Mouse (Mus musculus) embryonic stem cell, embryonic (primary cell): ENCODE results near the gene Snapin.

ENCODE experiments used
- CTCF ChIA-PET, 4 experiments: fragments of 300-600 bp in 2 of 4; fragments of 350-600 bp in 2 of 4; sonication (Branson Sonifier 250); formaldehyde crosslinking; loops; one replicate each; lab custom pipeline; 2022; ENCODE audit warnings: inconsistent platforms in 2 of 4; lab: Charles Lee
- POLR2A ChIA-PET, 4 experiments: fragments of 300-600 bp in 2 of 4; fragments of 350-600 bp in 2 of 4; sonication (Branson Sonifier 250); formaldehyde crosslinking; loops; one replicate each; lab custom pipeline; 2022; ENCODE audit warnings: antibody characterized with exemption in 4 of 4, inconsistent platforms in 1 of 4; lab: Charles Lee

Snapin gene

DNA sequence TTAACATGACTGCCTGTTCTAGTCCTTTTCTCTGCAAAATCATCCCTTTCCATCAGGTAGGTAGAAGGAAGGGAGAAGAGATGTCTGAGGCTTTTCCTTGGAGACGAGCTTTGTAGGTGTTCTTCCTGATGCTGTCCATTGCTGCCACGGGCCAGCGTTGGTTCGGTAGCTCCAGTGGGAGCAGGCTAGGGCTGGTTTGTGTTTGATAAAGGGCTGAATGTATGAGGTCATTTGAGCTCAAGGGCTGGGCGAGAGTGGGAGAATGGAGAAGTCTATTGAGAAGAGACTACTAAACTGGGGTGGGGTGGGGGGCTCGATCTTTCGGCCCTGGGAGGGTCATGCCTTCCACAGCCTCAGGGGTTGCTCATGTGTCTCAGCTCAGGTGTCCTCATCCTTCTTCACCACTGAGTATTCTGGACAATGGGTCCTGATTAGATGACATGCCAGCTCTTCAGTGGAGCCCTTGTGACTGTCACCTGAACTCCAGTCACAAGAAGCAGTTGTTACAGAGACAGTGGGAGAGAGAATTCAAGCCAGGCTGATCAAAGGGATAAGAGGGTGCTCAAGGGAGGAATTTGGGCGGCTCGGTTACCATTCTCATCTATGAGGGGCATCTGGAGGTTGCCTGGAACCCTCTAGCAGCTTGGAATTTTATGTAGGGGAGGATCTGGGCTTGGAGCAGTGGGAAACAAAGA, 22.3 kb upstream of the Snapin start:
- ChIA-PET CTCF (interaction anchor here (0.5 to 2.6 kb wide), 13 partner anchors 9 to 197 kb away, joined by 3 to 24 read pairs (median 4); partner anchors contain the start of genes S100a14 (in 2 of the 4) and Snapin (in 2 of the 4)), POLR2A (interaction anchor here (0.6 to 19.5 kb wide), 160 partner anchors 8 to 1938 kb away, joined by 3 to 802 read pairs (median 5); partner anchors contain the start of genes Ints3 (in 3 of the 4), S100a14 (in 3 of the 4), S100a16 (in 3 of the 4) and Slc27a3 (in 3 of the 4))

DNA sequence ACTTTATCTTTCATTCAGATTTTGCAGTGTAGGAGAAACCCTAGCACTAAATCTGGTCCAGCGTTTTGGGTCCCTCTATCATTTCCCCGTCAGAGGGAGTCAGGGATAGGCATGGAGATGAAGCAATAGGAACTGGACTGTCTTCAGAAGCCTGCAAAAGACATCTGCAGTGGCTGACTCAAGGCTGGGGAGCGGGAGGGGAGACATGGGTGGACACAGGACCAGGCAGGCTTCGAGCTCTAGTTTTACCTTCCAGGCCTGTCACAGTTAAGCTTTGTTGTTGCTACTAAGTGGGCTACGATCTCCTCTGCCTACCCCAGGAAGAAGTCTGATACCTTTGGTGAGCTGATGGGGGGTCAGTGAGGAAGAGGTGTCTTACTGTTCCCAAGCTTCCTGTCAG, 21.4 kb upstream of the Snapin start:
- CTCF ChIA-PET = interaction anchor here in 3 of 4 experiments (1.0 to 2.6 kb wide), 5 partner anchors 10 to 22 kb away, joined by 3 to 24 read pairs (median 5); partner anchors contain the start of genes Snapin (in 2 of the 3) and S100a14 (in 1 of the 3)
- POLR2A ChIA-PET = interaction anchor here (0.6 to 19.5 kb wide), 84 partner anchors 8 to 1094 kb away, joined by 3 to 802 read pairs (median 8); partner anchors contain the start of genes Ints3 (in 3 of the 4), S100a14 (in 3 of the 4), S100a16 (in 3 of the 4) and Slc27a3 (in 3 of the 4)

DNA sequence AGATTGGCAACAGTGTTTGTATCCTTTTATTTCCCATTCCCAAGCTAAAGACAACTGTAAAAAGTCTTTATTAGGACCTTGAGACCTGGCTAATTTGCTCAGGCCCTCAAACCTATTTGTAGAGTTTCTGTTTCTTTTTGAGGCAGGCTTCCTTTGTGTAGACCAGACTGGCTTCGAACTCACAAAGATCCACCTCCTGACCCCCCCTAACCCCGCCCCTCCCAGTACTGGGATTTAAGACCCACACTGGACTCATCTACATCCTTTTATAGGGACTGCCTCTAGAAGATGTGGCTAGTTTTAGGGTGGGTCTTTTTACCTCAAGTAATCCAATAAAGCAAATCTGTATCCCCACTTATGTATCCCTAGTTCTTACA, 18.9 kb upstream of the Snapin start:
- ChIA-PET POLR2A (interaction anchor here (0.5 to 19.5 kb wide), 44 partner anchors 8 to 430 kb away, joined by 3 to 802 read pairs (median 6); partner anchors contain the start of genes Snapin (in 3 of the 4), S100a14 (in 2 of the 4), S100a16 (in 2 of the 4) and Gatad2b (in 1 of the 4)), CTCF (interaction anchor here in 1 of 4 experiments (1.3 kb wide), 1 partner anchor 16 kb away, joined by 5 read pairs; the partner anchor contains the start of gene S100a14)

DNA sequence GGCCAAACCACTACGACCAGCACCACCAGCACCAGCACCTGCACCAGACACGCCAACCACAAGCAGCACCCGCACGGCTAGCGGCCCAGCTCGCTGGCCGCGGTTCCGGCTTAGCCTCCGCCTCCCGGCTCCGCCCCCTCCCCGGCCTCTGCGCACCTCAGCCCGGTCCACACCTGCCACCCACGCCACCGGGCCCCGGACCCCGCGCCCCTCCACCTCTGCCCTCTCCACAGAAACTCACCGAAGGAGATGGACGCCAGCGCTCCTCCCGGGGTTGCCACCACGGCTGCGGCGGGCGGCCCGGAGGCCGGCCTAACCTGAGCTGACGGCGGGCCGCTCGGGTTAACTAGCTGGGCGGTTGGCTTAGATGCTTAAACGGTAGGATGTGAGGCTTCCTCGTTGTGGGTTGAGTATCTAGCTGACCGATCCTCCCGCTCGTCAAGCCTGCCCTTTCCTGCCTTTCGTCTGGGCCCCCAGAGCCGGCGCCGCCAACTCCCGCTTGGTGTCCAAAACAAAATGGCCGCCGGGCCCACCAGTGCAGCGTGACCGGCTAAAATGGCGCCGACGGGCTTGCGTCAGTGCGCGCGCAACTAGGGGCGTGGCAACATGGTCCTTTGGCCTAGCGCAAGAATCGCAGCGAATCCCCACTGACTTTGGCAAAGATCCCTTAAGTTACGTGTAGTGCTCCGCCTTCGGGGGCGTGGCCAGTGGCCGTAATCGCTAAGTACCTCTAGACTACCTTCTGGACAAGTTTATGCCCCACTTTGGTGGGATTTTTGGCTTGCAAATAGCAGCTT, 18.3 kb upstream of the Snapin start, which contains the start of gene Chtop:
Gene Chtop, minus strand, starts transcription at position 549 of the 797 bp plus-strand sequence.
- ChIA-PET POLR2A (interaction anchor here (0.5 to 19.5 kb wide), 78 partner anchors 9 to 511 kb away, joined by 3 to 802 read pairs (median 5); partner anchors contain the start of genes S100a14 (in 3 of the 4), Snapin (in 3 of the 4), Gatad2b (in 2 of the 4) and S100a16 (in 2 of the 4)), CTCF (interaction anchor here in 3 of 4 experiments (0.6 to 2.4 kb wide), 7 partner anchors 17 to 201 kb away, joined by 3 to 13 read pairs (median 4); partner anchors contain the start of genes S100a14 (in 1 of the 3) and Snapin (in 1 of the 3))

DNA sequence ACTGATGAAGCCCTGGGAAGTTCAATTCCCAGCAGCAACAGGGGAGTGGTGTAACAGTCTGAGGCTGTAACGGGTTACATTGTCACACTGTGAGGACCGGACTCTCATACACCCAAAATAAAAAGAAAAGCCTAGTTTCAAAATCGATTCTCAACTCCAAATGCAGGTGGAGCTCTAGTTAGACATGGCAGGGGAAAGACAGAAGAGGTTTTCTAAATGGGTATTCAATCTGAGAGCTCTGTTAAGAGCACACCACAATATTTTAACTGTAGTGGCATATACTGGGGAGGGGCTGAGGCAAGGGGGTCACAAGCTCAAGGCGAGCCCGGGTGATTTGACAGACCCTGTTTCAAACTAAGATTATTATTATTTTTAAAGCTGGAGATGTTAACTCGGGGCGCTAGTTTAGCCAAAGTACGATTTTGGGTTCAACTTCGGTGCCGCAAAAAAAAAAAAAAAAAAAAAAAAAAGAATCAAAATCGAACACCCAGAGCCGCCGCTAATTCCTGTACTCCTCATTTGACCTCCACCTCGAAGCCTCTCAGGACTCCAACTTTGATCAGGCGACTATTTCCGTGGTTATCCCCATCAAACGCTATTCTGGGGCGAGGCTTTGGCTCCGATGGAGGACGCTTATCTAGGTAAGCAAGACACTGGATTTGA, 17.6 kb upstream of the Snapin start:
- CTCF ChIA-PET = interaction anchor here in 3 of 4 experiments (0.6 to 2.4 kb wide), 8 partner anchors 11 to 202 kb away, joined by 3 to 13 read pairs (median 3); partner anchors contain the start of gene Snapin (in 1 of the 3)
- POLR2A ChIA-PET = interaction anchor here (0.6 to 19.5 kb wide), 96 partner anchors 8 to 1297 kb away, joined by 3 to 802 read pairs (median 5); partner anchors contain the start of genes S100a14 (in 3 of the 4), Slc27a3 (in 3 of the 4), Snapin (in 3 of the 4) and Gatad2b (in 2 of the 4)

DNA sequence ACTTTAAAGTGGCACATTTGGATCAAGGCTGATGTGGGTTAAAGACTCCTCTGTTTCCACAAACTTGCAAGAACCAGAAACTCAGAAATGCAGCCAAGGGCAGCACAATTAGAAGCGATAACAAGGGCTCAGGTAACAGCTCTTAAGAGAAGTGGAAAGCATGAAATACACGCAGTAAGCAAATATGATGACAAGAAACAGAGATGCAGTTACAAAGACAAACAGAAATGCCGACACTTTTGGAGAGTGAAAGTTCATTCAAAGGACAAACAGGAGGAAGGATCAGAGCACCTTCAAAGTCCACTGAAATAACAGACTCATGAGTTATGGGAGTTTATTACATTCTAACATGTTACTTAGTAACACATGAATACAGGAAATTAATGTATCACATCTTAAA, 15.5 kb upstream of the Snapin start:
- ChIA-PET CTCF (interaction anchor here in 1 of 4 experiments (1.6 kb wide), 1 partner anchor 203 kb away, joined by 3 read pairs; no protein-coding TSS in a partner anchor), POLR2A (interaction anchor here in 3 of 4 experiments (1.0 to 19.5 kb wide), 17 partner anchors 10 to 117 kb away, joined by 3 to 802 read pairs (median 5); partner anchors contain the start of genes Snapin (in 3 of the 3), Ilf2 (in 1 of the 3), S100a14 (in 1 of the 3) and Slc27a3 (in 1 of the 3))

DNA sequence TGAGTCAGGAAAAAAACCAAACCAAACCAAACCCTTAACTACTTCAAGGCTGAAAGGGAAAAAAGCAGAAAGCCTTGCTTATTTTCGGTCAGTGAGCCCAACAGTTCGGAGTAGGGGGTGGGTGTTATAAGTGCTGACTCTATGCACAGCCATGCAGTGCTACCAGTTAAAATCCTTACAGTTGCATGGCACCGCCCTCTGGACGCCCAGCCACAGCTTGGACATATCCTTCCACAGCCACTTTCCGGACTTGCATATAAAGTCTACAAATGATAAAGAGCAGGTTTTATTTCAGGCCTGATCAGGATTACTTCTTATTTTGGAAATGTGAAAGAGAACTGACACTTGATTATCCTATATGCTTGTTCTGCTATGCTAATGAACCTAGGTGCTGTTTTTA, 14.4 kb upstream of the Snapin start:
- ChIA-PET POLR2A (interaction anchor here in 3 of 4 experiments (0.7 to 19.9 kb wide), 20 partner anchors 1 to 110 kb away, joined by 3 to 802 read pairs (median 4); partner anchors contain the start of genes Snapin (in 3 of the 3), Chtop (in 1 of the 3), Ilf2 (in 1 of the 3) and S100a1 (in 1 of the 3)), CTCF (interaction anchor here in 3 of 4 experiments (0.5 to 0.8 kb wide), 4 partner anchors 14 to 156 kb away, joined by 3 to 7 read pairs (median 5); no protein-coding TSS in a partner anchor)

DNA sequence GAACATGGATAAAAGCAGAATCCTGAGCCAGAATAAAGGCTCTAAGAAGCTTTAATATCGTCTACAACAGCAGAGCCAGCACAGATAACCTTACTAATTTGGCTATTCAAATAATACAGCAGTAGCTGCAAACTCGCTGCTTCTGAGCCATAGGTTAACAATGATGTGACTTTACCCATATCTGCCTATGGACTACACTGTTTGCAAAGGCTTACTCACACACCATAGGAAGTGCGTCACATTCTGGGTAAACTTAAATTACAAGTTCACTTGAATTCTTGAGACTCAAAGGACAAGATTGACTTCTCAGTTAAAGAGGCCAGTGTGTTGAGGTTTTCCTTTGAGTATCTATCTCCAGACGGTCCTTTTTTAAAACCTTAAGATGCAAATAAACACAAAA, 12.6 kb upstream of the Snapin start:
- POLR2A ChIA-PET = interaction anchor here in 3 of 4 experiments (0.6 to 19.9 kb wide), 19 partner anchors 1 to 84 kb away, joined by 3 to 802 read pairs (median 6); partner anchors contain the start of genes S100a1 (in 2 of the 3), S100a13 (in 2 of the 3), S100a16 (in 2 of the 3) and Chtop (in 1 of the 3)
- CTCF ChIA-PET = interaction anchor here in 1 of 4 experiments (1.7 kb wide), 1 partner anchor 22 kb away, joined by 4 read pairs; no protein-coding TSS in a partner anchor

DNA sequence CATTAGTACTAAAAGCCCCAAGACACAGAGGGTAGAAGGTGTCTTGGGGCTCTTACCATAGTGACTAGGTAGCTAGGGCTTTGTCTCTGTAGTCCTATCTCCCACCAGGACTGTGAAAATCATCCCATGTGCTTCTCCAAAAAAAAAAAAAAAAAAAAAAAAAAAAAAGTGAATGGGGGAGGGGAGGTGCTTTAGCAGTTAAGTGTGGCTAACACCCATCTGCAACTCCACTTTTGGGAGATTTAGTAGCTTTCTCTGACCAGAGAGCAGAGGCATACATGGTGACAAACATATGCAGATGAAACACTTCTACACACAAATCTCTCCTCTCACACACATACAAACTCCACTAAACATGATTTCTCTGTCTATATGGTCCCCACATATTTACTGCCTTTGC, 6.8 kb upstream of the Snapin start:
- CTCF ChIA-PET = interaction anchor here (0.5 to 1.2 kb wide), 8 partner anchors 10 to 135 kb away, joined by 3 to 8 read pairs (median 4); no protein-coding TSS in a partner anchor

DNA sequence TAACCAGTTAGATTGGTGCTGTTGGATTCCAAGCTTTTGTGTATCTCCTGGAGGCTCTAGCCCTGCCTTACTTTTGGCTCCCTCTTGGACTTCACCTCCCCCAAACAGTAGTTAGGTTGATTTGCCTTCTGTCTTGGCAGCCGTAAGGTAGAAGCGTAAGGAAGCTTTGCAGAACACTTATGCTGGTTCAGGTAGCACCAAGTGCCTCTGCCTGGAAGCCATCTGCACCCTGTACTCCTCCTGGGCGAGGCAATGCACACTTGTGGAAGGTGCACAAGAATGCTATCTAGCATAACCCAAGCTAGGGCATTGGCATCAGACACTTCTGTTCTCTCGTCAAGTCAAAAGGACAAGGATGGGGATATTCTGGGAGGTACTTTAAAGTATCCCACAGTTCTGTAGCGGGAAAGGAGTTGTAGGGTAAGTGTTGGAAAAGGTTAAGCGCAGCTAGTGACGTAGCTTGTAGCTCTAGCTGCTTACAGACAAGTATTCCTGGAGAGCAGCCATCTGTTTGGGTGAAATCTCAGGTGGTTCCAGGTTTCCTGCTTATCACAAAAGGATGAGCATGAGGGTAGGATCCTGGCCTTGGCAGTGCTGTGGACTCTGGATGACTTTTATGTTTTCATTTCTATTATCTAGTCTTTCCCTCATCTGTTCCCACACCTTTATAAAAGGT, 5.2 kb upstream of the Snapin start:
- ChIA-PET CTCF (no interaction called here), POLR2A (interaction anchor here (0.8 to 19.9 kb wide), 16 partner anchors 0 to 143 kb away, joined by 3 to 802 read pairs (median 8); partner anchors contain the start of genes Chtop (in 3 of the 4), S100a1 (in 1 of the 4), S100a13 (in 1 of the 4) and S100a14 (in 1 of the 4))

More for the DNA sequence above, 6.8 kb upstream of the Snapin start:
- POLR2A ChIA-PET = interaction anchor here (0.6 to 19.9 kb wide), 31 partner anchors 2 to 399 kb away, joined by 3 to 802 read pairs (median 5); partner anchors contain the start of genes Chtop (in 3 of the 4), S100a1 (in 1 of the 4), S100a13 (in 1 of the 4) and S100a14 (in 1 of the 4)

DNA sequence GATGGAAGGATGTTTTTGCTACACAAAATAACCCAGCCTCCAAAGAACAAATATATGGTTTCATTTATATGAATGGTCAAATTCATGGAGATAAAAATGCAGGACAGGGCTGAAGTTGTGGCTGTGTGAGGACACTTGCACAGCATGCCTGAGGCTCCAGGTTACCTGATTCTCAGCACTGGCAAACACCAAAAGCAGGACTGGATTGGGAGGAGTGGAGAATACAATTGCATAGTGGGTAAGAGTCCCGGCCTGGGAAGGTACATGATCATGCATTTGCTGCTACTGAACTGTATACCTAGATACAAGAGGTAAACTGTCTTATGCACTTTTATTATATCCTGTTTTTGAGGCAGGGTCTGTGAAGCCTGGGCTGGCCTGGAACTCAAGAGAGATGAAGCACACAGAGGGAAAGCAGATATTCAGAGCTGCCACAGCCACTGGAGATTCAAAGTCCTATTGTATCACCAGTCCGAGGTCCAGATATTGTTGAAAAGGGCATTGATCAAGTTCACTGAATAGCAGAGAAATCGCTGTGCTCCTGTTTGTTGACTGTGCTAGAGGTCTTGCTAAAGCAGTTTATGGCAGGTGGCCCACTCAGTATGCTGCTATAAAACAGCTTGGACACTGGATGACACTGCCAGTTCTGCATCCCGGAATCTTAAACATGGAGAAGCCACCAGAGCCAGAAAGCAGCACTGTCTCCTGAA, 3.2 kb upstream of the Snapin start:
- POLR2A ChIA-PET = interaction anchor here in 3 of 4 experiments (0.9 to 19.9 kb wide), 17 partner anchors 8 to 247 kb away, joined by 3 to 802 read pairs (median 4); partner anchors contain the start of genes Chtop (in 3 of the 3), S100a1 (in 1 of the 3), S100a13 (in 1 of the 3) and S100a14 (in 1 of the 3)
- CTCF ChIA-PET = no interaction called here

DNA sequence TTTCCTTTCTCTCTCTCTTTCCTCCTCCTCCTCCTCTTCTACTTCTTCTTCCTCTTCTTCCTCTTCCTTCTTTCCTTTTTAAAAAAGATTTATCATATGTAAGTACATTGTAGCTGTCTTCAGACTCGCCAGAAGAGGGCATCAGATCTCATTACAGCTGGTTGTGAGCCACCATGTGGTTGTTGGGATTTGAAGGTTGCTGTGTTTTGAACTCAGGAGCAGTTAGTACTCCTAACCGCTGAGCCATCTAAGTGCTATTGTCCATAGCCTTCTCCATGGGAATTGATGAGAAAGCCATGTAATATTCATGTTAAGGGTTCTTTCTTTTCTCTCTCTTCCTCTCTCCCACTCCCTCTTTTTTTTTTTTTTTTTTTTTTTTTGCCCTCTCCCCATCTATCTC, 517 bp upstream of the Snapin start:
- ChIA-PET POLR2A (interaction anchor here (0.6 to 19.9 kb wide), 63 partner anchors 9 to 280 kb away, joined by 3 to 802 read pairs (median 5); partner anchors contain the start of genes Chtop (in 3 of the 4), S100a14 (in 2 of the 4), Slc27a3 (in 2 of the 4) and Ilf2 (in 1 of the 4)), CTCF (interaction anchor here (0.5 to 3.1 kb wide), 47 partner anchors 9 to 751 kb away, joined by 3 to 33 read pairs (median 4); partner anchors contain the start of genes S100a7a (in 3 of the 4), S100a16 (in 1 of the 4), S100a3 (in 1 of the 4) and Slc27a3 (in 1 of the 4))

DNA sequence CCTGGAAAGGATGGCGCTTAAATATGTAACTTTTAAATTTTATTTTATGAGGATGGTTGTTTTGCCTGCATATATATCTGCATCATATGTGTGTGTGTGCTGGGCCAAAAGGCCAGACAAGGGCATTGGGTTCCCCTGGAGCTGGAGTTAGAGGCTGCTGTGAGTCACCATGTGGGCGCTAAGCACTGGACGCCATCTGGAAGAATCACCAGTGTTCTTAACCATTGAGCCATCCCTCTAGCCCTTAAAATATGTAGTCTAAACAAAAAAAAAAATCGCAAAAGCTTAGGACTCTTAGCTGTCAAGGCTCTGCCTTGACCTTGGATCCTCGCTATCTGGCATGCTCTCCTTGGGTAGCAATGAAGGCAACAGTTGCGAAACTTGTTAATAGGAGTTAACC, 2.3 kb downstream of the Snapin start:
- POLR2A ChIA-PET = interaction anchor here in 3 of 4 experiments (0.5 to 19.9 kb wide), 8 partner anchors 10 to 241 kb away, joined by 3 to 802 read pairs (median 11); partner anchors contain the start of genes Chtop (in 1 of the 3), S100a1 (in 1 of the 3), S100a13 (in 1 of the 3) and Slc27a3 (in 1 of the 3)
- CTCF ChIA-PET = interaction anchor here in 1 of 4 experiments (0.7 to 1.4 kb wide), 2 partner anchors 76 to 222 kb away, joined by 3 to 4 read pairs; no protein-coding TSS in a partner anchor

DNA sequence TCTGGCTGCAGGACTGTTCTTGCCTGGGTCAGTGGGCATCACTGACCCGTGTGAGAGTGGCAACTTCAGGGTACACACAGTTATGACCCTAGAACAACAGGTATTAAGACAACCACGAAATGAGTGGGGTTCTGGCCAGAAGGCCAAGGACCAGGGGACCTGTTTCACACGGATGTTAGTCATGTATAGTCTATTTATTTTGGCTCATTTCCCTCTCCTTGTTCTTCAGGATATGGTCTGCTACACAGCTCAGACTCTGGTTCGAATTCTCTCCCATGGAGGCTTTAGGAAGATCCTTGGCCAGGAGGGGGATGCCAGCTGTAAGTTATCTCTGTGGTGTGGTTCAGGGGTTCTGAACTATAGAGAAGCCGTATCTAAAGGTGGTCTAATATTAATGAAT, 3.8 kb downstream of the Snapin start:
- CTCF ChIA-PET = interaction anchor here in 2 of 4 experiments (0.6 to 1.4 kb wide), 2 partner anchors 74 to 135 kb away, joined by 3 to 4 read pairs; no protein-coding TSS in a partner anchor
- POLR2A ChIA-PET = interaction anchor here (0.5 to 19.9 kb wide), 9 partner anchors 9 to 114 kb away, joined by 3 to 802 read pairs (median 6); partner anchors contain the start of genes Chtop (in 1 of the 4), S100a1 (in 1 of the 4) and S100a13 (in 1 of the 4)
